Mouse (Mus musculus): ENCODE data around the gene Etv5.

- TF ChIP-seq CTCF (IDR thresholded peaks at IDR 0.05; ENCODE audit: insufficient read depth, low read length) = no peak
- TF ChIP-seq POLR2A (IDR thresholded peaks at IDR 0.05; ENCODE audit: borderline replicate concordance, extremely low read depth, low read depth, low read length) = no peak
Measured at GRCm38 (mm10) chr16:22372701-22373124, 66.8 kb downstream of the Etv5 start.

Measured in lung, adult 2 months (tissue).